Mouse (Mus musculus) liver, adult 2 months (tissue): ENCODE data around the gene Klhdc10.

ENCODE experiments used
- CTCF ChIP-seq: fragments of 200-500 bp; IDR thresholded peaks from 2 replicates; pipeline ENCODE4 v1.5.1; 2011; ENCODE audit warnings: low read depth, low read length, control low read depth
- POLR2A ChIP-seq: fragments of 200-500 bp; IDR thresholded peaks from 2 replicates; pipeline ENCODE4 v1.6.1; 2011; ENCODE audit warnings: low read length, control low read depth; ENCODE audit not compliant: insufficient read depth; ENCODE audit errors: extremely low read depth

DNA sequence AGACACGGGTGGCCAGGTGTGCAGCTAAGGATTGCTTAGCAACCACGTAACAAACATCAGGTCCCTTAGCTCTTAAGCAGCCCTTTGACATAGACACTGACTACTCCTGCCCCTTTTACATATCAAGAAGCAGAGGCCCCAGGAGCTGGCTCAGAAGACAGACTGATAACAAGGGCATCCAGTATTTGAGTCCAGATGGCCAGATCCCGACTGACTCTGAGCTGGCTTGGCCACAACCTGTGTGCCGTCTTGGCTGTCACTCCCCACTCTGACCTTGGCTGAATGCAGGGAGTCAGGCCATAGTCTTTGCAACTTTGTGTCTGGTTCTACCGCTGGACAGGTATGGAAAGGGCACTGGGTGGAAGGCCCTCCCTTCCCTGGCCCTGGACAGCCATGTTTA, 45.5 kb upstream of the Klhdc10 start:
- TF ChIP-seq POLR2A = no peak
- no peak for TF ChIP-seq CTCF
